Mouse (Mus musculus) midbrain, postnatal 0 days (tissue): ENCODE data around the gene Pml. TPM values are rescaled to one million over a fixed set of nuclear protein-coding genes. Genes with fewer than 3 reads are reported as not detected.

ENCODE experiments used
- ATAC-seq: fragments of 200-750 bp; cut with Nextera tagmentation; 2 replicates; pipeline ENCODE4 v1.8.0; 2017; ENCODE audit warnings: moderate number of reproducible peaks, mild to moderate bottlenecking, moderate TSS enrichment, moderate library complexity; ENCODE audit not compliant: low FRiP score
- DNase-seq: peaks from one replicate; pipeline ENCODE4 v3.0.0-alpha.2; 2015; ENCODE audit warnings: low spot score
- H3K27ac ChIP-seq: fragments of 300-500 bp; sonication (generic); 2 replicates; pipeline ENCODE4 v1.5.1; 2014; ENCODE audit warnings: low read depth, mild to moderate bottlenecking, low read length, mixed read lengths
- H3K27me3 ChIP-seq: fragments of 300-500 bp; sonication (generic); 2 replicates; pipeline ENCODE4 v1.6.1; 2014; ENCODE audit warnings: low read length, control low read depth, mixed read lengths; ENCODE audit not compliant: insufficient read depth
- H3K36me3 ChIP-seq: fragments of 300-500 bp; sonication (generic); 2 replicates; pipeline ENCODE4 v1.6.1; 2014; ENCODE audit warnings: low read length, control low read depth, mixed read lengths; ENCODE audit not compliant: insufficient read depth
- H3K4me1 ChIP-seq: fragments of 300-500 bp; sonication (generic); 2 replicates; pipeline ENCODE4 v1.6.1; 2014; ENCODE audit warnings: mild to moderate bottlenecking, control low read depth, antibody characterized with exemption, low read length, mixed read lengths; ENCODE audit not compliant: insufficient read depth
- H3K4me2 ChIP-seq: fragments of 300-500 bp; sonication (generic); 2 replicates; pipeline ENCODE4 v1.6.1; 2014; ENCODE audit warnings: low read depth, mild to moderate bottlenecking, low read length, mixed read lengths; ENCODE audit not compliant: poor library complexity, severe bottlenecking
- H3K4me3 ChIP-seq: fragments of 300-500 bp; sonication (generic); 2 replicates; pipeline ENCODE4 v1.5.1; 2014; ENCODE audit warnings: low read depth, mild to moderate bottlenecking, low read length, moderate library complexity
- H3K9ac ChIP-seq: fragments of 300-500 bp; sonication (generic); replicated peaks from 2 replicates; pipeline ENCODE4 v1.6.1; 2014; ENCODE audit warnings: mild to moderate bottlenecking, low read length, moderate library complexity, mixed read lengths; ENCODE audit not compliant: poor library complexity, severe bottlenecking
- H3K9me3 ChIP-seq: fragments of 300-500 bp; sonication (generic); 2 replicates; pipeline ENCODE4 v1.6.1; 2016; ENCODE audit warnings: low read length, control low read depth
- CTCF ChIP-seq: IDR thresholded peaks from 2 replicates; pipeline ENCODE4 v1.5.1; 2016; ENCODE audit warnings: antibody characterized with exemption, mild to moderate bottlenecking
- WGBS: fragments of 180-500 bp; shearing (Covaris S2); extraction: QIAGEN DNeasy Blood & Tissue Kit; methylation state at CpG from one replicate; pipeline ENCODE4 v1.1.7; 2014; 5-methylcytosine and 5-hydroxymethylcytosine counted together
- polyA plus RNA-seq: library from polyadenylated mRNA; unstranded; fragments of >200 nt; fragmentation: Nextera tagmentation; extraction: Ambion mirVana; gene quantifications from 2 replicates; pipeline ENCODE4 v1.2.1, GENCODE M21; 2015
- total RNA-seq: library from RNA; depleted of rRNA; stranded (reverse); fragments of >200 nt; gene quantifications from 2 replicates; pipeline ENCODE4 v1.2.3, GENCODE M21; 2014

Gene Pml
- total and polyA plus RNA-seq, 2 experiments from 2014 or later: 3.2 to 9.0 TPM

DNA sequence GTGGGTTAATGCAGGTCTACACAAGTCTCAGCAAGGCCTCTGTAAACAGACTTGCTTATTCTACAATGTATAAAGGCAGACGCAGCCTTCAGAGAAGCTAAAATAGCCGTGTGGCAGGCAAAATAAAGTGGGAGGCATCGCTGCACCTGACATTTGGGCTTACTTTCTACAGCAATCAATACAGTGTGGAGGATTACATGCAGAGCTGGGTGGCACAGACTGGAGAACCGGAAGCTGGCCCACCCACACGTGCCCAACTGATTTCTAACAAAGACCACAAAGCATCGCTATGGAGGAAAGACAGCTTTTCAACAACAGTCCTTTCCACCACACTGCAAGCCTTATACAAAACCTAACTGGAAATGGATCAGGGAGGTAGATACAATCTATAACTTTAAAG lies 65.1 kb downstream of the Pml start:
- H3K4me1 ChIP-seq: no peaks in the 10 kb centered on the region
- H3K27ac ChIP-seq: no peak overlapping the region
- DNase-seq: no peak
- no peak overlapping the region for H3K4me2 ChIP-seq
- 45% methylated on average over 6 of the region's 6 CpGs for WGBS
- ATAC-seq: no peak
- H3K36me3 ChIP-seq: no peaks in the 10 kb centered on the region
- H3K9ac ChIP-seq: no peak overlapping the region
- no peak for TF ChIP-seq CTCF
- no peak overlapping the region for H3K4me3 ChIP-seq
- H3K9me3 ChIP-seq: no peaks in the 10 kb centered on the region
- no peaks in the 10 kb centered on the region for H3K27me3 ChIP-seq

DNA sequence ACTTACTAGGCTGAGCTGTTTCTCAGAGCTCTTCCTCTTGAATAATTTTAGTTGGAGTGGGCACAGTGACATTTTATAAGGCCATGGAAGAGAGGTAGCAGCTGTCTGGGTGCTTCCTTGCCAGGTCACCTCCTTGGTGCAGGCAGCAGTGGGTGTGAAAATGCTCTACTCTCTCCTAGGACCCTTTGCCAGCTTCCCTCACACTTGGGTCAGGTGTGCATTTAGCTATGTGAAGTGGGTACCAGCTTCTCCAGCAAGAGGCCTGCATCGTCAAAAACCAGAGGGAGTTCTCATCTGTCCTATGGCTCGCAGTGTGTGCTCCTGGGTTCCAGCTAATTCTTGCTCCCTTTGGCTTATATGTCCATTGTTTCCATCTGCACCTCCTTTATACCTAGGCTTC lies 70.2 kb downstream of the Pml start:
- no peaks in the 10 kb centered on the region for H3K36me3 ChIP-seq
- no peak for TF ChIP-seq CTCF
- H3K4me3 ChIP-seq: no peak overlapping the region
- 83% methylated on average over 2 of the region's 2 CpGs for WGBS
- H3K27ac ChIP-seq: no peak overlapping the region
- no peaks in the 10 kb centered on the region for H3K4me1 ChIP-seq
- H3K9me3 ChIP-seq: no peaks in the 10 kb centered on the region
- H3K27me3 ChIP-seq: no peaks in the 10 kb centered on the region
- H3K9ac ChIP-seq: no peak overlapping the region
- ATAC-seq (no peak), DNase-seq (no peak)
- H3K4me2 ChIP-seq: no peak overlapping the region

DNA sequence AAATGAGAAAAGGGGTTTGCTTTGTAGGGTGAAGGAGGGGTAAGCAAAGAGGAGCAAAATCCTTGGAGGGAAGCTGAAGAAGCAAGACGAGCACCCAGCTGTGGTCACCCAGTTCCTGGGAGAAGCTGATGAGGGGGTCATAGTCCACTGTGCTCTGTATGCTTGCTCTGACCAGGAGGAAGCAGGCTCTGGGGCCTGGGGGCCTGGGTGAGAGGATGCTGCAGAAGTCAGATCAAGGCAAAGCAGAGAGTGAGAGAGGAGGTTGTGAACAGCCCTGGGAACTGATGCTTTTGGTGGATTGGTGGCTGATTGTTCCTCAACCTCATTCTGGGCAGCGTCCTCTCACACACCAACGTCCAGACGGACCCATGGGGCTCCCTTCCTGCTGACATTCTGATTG lies 72.4 kb downstream of the Pml start:
- DNase-seq: no peak
- Histone ChIP-seq H3K9me3 (no peaks in the 10 kb centered on the region), H3K4me3 (no peak overlapping the region), H3K27ac (no peak overlapping the region), H3K4me2 (no peak overlapping the region), H3K36me3 (no peaks in the 10 kb centered on the region), H3K27me3 (no peaks in the 10 kb centered on the region), H3K9ac (no peak overlapping the region), H3K4me1 (no peaks in the 10 kb centered on the region)
- ATAC-seq: no peak
- no peak for TF ChIP-seq CTCF
- 44% methylated on average over 4 of the region's 4 CpGs for WGBS

DNA sequence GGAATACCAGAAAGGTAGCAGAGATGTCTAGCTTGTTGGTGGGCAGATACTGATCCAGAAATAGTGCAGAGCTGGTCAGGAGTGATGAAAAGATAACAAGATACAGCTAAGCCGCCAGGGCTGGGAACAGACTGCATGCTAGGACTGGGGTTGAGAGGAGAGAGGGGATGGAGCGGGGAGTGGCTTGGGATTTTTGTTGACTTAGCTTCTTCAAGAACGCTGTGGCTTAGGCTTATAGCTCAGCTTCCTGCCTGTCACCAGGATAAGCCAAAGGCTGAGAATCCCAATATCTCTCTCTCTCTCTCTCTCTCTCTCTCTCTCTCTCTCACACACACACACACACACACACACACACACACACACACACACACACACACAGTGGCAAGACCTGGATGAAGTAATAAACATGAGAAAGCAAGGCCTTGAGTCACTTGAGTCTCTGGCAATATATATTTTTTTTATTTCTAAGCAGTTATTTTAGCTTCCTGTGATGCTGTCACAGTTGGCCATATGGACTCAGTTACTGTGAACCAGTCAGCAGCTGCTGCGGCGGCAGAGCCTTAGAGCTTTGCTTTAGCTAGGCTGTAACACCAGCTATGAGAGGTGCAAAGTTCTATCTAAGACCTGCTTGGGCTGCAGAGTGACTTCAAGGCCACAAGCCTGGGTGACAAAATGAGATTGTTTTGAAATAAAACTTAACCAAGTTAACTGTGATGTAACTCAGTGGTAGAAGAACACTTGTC lies 73.7 kb downstream of the Pml start:
- no peak for ATAC-seq
- Histone ChIP-seq H3K9ac (no peak overlapping the region), H3K36me3 (no peaks in the 10 kb centered on the region), H3K4me1 (no peaks in the 10 kb centered on the region), H3K9me3 (no peaks in the 10 kb centered on the region), H3K4me3 (no peak overlapping the region), H3K27ac (no peak overlapping the region), H3K27me3 (no peaks in the 10 kb centered on the region), H3K4me2 (no peak overlapping the region)
- TF ChIP-seq CTCF: no peak
- 50% methylated on average over 5 of the region's 5 CpGs for WGBS
- DNase-seq: no peak

- no peak for TF ChIP-seq CTCF
- H3K27me3 ChIP-seq: no peaks in the 10 kb centered on the region
- no peaks in the 10 kb centered on the region for H3K4me1 ChIP-seq
- DNase-seq: no peak
- no peak overlapping the region for H3K9ac ChIP-seq
- 43% methylated on average over 5 of the region's 5 CpGs for WGBS
- ATAC-seq: no peak
- H3K4me3 ChIP-seq: no peak overlapping the region
- no peak overlapping the region for H3K27ac ChIP-seq
- no peaks in the 10 kb centered on the region for H3K9me3 ChIP-seq
- no peaks in the 10 kb centered on the region for H3K36me3 ChIP-seq
- H3K4me2 ChIP-seq: no peak overlapping the region
Observed at GRCm38 (mm10) chr9:58174818-58175251, 74.8 kb downstream of the Pml start.

DNA sequence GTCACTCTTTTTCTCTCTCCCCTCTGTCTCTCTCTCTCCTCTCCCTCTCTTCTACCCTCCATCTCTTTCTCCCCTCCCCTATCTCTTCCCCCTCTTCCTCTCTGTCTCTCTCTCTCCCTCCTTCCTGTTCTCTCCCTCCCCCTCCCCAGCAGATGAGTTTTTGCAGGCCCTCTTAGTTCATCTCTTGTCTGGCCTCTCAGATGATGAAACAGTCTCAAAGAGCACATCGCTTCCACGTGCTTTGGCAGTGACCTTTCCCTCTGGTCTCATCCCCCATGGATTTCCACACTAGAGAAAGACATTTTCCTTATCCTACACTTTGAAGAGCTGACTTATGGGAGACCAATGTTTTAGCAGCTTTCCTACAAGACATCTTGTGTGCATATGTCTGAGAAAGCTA lies 76.7 kb downstream of the Pml start:
- Histone ChIP-seq H3K4me3 (no peak overlapping the region), H3K9me3 (no peaks in the 10 kb centered on the region), H3K36me3 (no peaks in the 10 kb centered on the region), H3K9ac (no peak overlapping the region), H3K4me2 (no peak overlapping the region), H3K4me1 (no peaks in the 10 kb centered on the region), H3K27ac (no peak overlapping the region), H3K27me3 (no peaks in the 10 kb centered on the region)
- ATAC-seq (no peak), DNase-seq (no peak)
- 77% methylated on average over 2 of the region's 2 CpGs for WGBS
- TF ChIP-seq CTCF: no peak
